Mouse (Mus musculus): ENCODE results near the gene Porcn. TPM values are rescaled to one million over a fixed set of nuclear protein-coding genes. Genes with fewer than 3 reads are reported as not detected.

Gene Porcn
- polyA plus RNA-seq, 1 experiment = not detected

DNA sequence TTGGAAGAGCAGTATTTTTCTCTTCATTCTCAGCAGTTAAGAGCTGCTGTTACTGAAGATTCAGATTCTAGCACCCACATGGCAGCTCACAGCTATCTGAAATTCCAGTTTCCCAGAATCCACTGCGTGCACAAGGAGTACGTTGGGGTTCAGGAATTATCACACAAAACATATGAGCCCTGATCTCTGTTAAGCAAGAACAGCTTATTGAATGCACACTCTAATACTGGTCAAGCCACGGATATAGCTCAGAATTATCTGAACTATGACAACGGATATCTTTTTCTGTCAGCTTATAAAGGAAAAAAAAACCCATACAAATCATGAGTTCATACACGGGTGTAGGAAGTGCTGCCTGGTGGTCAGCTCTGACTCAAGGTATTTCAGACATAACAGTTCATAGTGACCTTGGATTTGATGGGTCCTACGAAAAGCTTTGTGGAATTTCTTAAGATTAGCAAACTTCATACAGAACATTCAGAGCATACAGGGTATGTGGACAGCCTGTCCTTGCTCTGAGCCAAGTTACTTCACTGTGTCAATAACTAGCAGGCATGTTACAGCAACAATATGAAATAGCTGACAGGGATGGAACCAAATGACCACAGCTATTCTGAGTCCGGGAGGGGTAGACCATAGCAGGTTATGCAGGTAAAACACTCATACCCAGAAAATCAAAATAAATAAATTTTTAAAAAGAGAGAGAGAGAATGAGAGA, 5.3 kb upstream of the Porcn start:
- no peak for TF ChIP-seq POLR2A (IDR thresholded peaks at IDR 0.05; ENCODE audit: insufficient read depth, low read depth, low read length)
- TF ChIP-seq CTCF (IDR thresholded peaks at IDR 0.05; ENCODE audit: insufficient read depth, low read depth, low read length) = no peak
- H3K4me1 ChIP-seq (ENCODE audit: control insufficient read depth, insufficient read depth, low read length) = no peaks in the 10 kb centered on the region
- 66% methylated on average over 7 of the region's 7 CpGs for WGBS
- no peak overlapping the region for H3K27ac ChIP-seq (ENCODE audit: insufficient read depth, low read depth, low read length)
- no peak overlapping the region for H3K4me3 ChIP-seq (ENCODE audit: insufficient read depth, low read depth, low read length)

DNA sequence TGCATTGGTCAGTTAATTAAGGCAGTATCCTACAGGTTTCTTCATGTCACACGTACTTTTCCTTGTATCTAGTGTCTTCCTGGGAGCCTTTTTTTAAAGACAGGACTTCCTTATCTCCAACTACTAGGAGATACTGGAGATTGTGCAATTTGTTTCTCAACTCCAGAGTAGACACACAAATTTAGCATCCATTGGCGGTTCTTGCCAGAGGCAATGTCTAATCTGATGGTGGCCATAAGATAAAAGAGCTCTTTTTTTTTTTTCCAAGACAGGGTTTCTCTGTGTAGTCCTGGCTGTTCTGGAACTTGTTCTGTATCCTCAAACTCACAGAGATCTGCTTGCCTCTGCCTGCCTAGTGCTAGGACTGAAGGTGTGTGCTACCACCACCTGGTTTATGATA, 3.4 kb upstream of the Porcn start:
- no peak overlapping the region for H3K27ac ChIP-seq (ENCODE audit: insufficient read depth, low read depth, low read length)
- no peak for TF ChIP-seq POLR2A (IDR thresholded peaks at IDR 0.05; ENCODE audit: insufficient read depth, low read depth, low read length)
- TF ChIP-seq CTCF (IDR thresholded peaks at IDR 0.05; ENCODE audit: insufficient read depth, low read depth, low read length) = no peak
- no peak overlapping the region for H3K4me3 ChIP-seq (ENCODE audit: insufficient read depth, low read depth, low read length)
- peaks cover 5% of the 10 kb centered on the region; the same call in 1 of the 2 replicates for H3K4me1 ChIP-seq (ENCODE audit: control insufficient read depth, insufficient read depth, low read length)
- 69% methylated on average over 2 of the region's 2 CpGs for WGBS

DNA sequence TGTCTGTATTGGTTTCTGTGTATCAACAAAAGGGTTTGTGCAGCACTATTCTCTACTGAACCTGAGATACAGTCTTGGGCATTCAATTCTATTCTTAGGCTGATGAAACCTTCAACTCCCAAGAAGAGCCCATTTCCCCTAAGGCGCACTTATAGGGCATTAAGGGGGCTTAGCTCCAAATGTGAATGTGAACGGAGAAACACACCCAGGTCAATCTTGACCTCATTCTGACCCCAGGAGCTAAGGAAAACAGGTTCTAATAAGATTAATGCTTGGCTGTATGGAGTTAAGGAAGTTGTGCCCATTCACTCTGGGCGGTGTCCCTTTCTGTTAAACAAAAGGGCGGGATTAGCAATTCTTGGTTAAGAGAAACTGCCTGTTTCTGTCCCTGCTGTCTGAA, 899 bp upstream of the Porcn start:
- TF ChIP-seq POLR2A (IDR thresholded peaks at IDR 0.05; ENCODE audit: insufficient read depth, low read depth, low read length) (no peak), CTCF (IDR thresholded peaks at IDR 0.05; ENCODE audit: insufficient read depth, low read depth, low read length) (no peak)
- 33% methylated on average over 4 of the region's 4 CpGs for WGBS
- Histone ChIP-seq H3K4me3 (ENCODE audit: insufficient read depth, low read depth, low read length) (no peak overlapping the region), H3K27ac (ENCODE audit: insufficient read depth, low read depth, low read length) (no peak overlapping the region), H3K4me1 (ENCODE audit: control insufficient read depth, insufficient read depth, low read length) (peaks cover 14% of the 10 kb centered on the region; the same call in 1 of the 2 replicates)

DNA sequence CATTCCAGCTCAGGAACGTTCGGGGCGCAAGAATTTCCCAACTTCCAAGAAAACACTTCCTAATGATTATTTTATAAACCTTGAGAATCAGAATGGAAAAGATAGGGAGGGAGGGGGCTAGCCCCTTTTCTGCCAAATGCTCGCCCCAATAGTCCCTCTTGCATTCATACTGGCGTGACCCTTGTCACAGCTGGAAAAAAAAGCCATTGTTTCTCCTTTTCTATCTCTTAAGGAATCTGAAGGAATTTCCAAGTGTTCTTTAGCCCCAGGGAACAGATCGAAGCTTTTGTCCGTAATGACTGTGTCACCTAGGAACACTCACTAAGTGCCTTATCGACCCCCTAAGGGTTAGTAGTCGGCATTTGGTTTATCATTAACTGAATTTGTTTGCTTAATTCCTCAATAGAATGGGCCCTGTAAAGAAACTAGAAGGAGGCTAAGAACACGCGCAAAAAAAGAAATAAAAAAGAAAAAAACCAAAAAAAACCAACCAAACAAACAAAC, 421 bp upstream of the Porcn start:
- TF ChIP-seq CTCF (IDR thresholded peaks at IDR 0.05; ENCODE audit: insufficient read depth, low read depth, low read length) = no peak
- no peak for TF ChIP-seq POLR2A (IDR thresholded peaks at IDR 0.05; ENCODE audit: insufficient read depth, low read depth, low read length)
- 20% methylated on average over 11 of the region's 11 CpGs for WGBS
- Histone ChIP-seq H3K27ac (ENCODE audit: insufficient read depth, low read depth, low read length) (no peak overlapping the region), H3K4me1 (ENCODE audit: control insufficient read depth, insufficient read depth, low read length) (peaks cover 14% of the 10 kb centered on the region; the same call in 1 of the 2 replicates), H3K4me3 (ENCODE audit: insufficient read depth, low read depth, low read length) (peak overlapping the region; percentile 83)

GRCm38 (mm10) chrX:8205551-8205950, 774 bp downstream of the Porcn start:
- Histone ChIP-seq H3K4me1 (ENCODE audit: control insufficient read depth, insufficient read depth, low read length) (peaks cover 14% of the 10 kb centered on the region; the same call in 1 of the 2 replicates), H3K27ac (ENCODE audit: insufficient read depth, low read depth, low read length) (no peak overlapping the region), H3K4me3 (ENCODE audit: insufficient read depth, low read depth, low read length) (peak overlapping the region; percentile 83)
- WGBS = 33% methylated on average over 7 of the region's 7 CpGs
- TF ChIP-seq CTCF (IDR thresholded peaks at IDR 0.05; ENCODE audit: insufficient read depth, low read depth, low read length) (no peak), POLR2A (IDR thresholded peaks at IDR 0.05; ENCODE audit: insufficient read depth, low read depth, low read length) (no peak)

DNA sequence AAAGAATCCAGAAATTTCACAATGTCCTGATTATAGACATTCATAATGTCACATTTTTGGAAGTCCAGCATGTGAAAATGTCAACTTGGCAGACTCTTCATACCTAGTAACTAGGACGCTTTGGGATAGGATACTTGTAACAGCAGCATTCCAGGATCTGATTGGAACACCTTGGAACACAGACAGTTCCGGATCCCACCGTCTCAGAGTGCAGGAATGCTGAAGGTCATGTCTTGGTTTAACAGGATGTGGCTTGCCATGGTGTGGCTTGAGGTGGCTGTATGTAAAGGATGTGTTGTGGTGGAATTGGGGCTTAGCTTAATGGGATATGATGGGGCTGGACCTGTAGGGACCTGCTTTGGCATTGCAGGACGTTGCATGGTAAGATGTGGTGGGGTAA, 1.2 kb downstream of the Porcn start:
- 76% methylated on average over 4 of the region's 4 CpGs for WGBS
- H3K27ac ChIP-seq (ENCODE audit: insufficient read depth, low read depth, low read length) = no peak overlapping the region

GRCm38 (mm10) chrX:8204076-8204475, 2.2 kb downstream of the Porcn start:
- Histone ChIP-seq H3K4me1 (ENCODE audit: control insufficient read depth, insufficient read depth, low read length) (peaks cover 14% of the 10 kb centered on the region; the same call in 1 of the 2 replicates), H3K4me3 (ENCODE audit: insufficient read depth, low read depth, low read length) (no peak overlapping the region), H3K27ac (ENCODE audit: insufficient read depth, low read depth, low read length) (no peak overlapping the region)
- WGBS = 89% methylated on average over 10 of the region's 10 CpGs
- TF ChIP-seq POLR2A (IDR thresholded peaks at IDR 0.05; ENCODE audit: insufficient read depth, low read depth, low read length) (no peak), CTCF (IDR thresholded peaks at IDR 0.05; ENCODE audit: insufficient read depth, low read depth, low read length) (no peak)

More for the DNA sequence above, 1.2 kb downstream of the Porcn start:
- H3K4me3 ChIP-seq (ENCODE audit: insufficient read depth, low read depth, low read length) = no peak overlapping the region
- H3K4me1 ChIP-seq (ENCODE audit: control insufficient read depth, insufficient read depth, low read length) = peaks cover 14% of the 10 kb centered on the region; the same call in 1 of the 2 replicates
- no peak for TF ChIP-seq CTCF (IDR thresholded peaks at IDR 0.05; ENCODE audit: insufficient read depth, low read depth, low read length)
- no peak for TF ChIP-seq POLR2A (IDR thresholded peaks at IDR 0.05; ENCODE audit: insufficient read depth, low read depth, low read length)

GRCm38 (mm10) chrX:8203105-8203504, 3.2 kb downstream of the Porcn start:
- no peak overlapping the region for H3K27ac ChIP-seq (ENCODE audit: insufficient read depth, low read depth, low read length)
- no peak overlapping the region for H3K4me3 ChIP-seq (ENCODE audit: insufficient read depth, low read depth, low read length)
- peaks cover 14% of the 10 kb centered on the region; the same call in 1 of the 2 replicates for H3K4me1 ChIP-seq (ENCODE audit: control insufficient read depth, insufficient read depth, low read length)
- 88% methylated on average over 14 of the region's 14 CpGs for WGBS
- TF ChIP-seq POLR2A (IDR thresholded peaks at IDR 0.05; ENCODE audit: insufficient read depth, low read depth, low read length) (no peak), CTCF (IDR thresholded peaks at IDR 0.05; ENCODE audit: insufficient read depth, low read depth, low read length) (no peak)

DNA sequence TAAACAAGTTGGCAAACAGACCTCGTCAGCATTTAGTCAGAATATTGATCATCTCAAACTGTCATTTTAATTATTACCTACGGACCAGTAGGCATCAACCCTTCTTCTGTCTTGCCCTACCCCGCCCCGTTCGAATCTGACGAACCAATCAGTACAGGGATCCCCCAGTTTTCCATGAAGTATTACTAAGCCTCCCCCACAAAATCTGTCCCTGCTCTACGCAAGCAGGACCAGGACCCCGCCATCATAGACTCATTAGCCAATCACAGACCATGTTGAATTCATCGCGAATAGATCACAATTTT, 13.0 kb downstream of the Porcn start, which contains the start of gene Ebp:
Ebp (minus strand) TSS at position 94 of the 305 bp plus-strand sequence.
- WGBS = 14% methylated on average over 10 of the region's 10 CpGs

More for the DNA sequence above, 13.0 kb downstream of the Porcn start, which contains the start of gene Ebp:
- H3K4me3 ChIP-seq (ENCODE audit: insufficient read depth, low read depth, low read length) = peak within 1 kb of the TSS; percentile 53
- peak within 1 kb of the TSS; percentile 79; the same call in 1 of the 2 replicates for H3K27ac ChIP-seq (ENCODE audit: insufficient read depth, low read depth, low read length)
- no peaks in the 10 kb centered on the region for H3K4me1 ChIP-seq (ENCODE audit: control insufficient read depth, insufficient read depth, low read length)
- TF ChIP-seq POLR2A (IDR thresholded peaks at IDR 0.05; ENCODE audit: insufficient read depth, low read depth, low read length) (no peak), CTCF (IDR thresholded peaks at IDR 0.05; ENCODE audit: insufficient read depth, low read depth, low read length) (no peak)
